Mouse (Mus musculus): ENCODE results near the gene Prkci. TPM values are rescaled to one million over a fixed set of nuclear protein-coding genes. Genes with fewer than 3 reads are reported as not detected.

Gene Prkci
- 10 to 100 TPM; 62.9 to 67.3 TPM for total RNA-seq (2021)

DNA sequence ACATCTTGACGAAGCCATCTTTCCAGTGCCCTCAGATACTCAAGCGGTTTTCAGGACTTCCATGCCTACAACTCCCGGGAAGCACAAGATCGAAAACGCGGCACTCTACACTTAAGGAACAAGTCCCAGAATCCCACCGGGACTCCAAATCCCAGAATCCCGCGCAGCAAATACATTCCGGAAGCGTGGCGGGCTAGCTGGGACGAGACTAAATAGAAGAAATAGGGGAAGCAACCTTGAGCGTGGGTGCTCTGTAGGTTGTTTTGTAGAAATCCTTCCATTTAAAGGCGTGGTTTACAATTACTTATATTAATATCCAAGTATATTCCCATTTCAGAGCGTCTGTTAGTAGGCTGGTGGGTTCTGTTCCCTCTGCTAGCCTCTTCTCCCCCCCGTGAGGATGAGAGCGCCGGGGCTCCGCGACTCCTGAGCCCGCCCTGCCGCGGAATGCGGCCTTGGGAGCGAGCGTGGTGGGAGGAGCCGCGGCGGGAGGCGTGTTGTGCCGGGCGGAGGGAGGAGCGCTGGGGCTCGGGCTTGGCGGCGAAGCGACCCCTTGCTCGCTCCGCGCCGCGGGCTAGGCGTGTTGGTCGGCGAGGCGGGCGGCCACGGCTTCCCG lies at the start of gene Prkci:
Prkci (plus strand) TSS at position 465 of the 616 bp plus-strand sequence.
- peak; percentile 91 to 94 for DNase-seq

GRCm38 (mm10) chr3:30951652-30952051 lies 43.9 kb upstream of the Prkci start:
- DNase-seq, result no peak

DNA sequence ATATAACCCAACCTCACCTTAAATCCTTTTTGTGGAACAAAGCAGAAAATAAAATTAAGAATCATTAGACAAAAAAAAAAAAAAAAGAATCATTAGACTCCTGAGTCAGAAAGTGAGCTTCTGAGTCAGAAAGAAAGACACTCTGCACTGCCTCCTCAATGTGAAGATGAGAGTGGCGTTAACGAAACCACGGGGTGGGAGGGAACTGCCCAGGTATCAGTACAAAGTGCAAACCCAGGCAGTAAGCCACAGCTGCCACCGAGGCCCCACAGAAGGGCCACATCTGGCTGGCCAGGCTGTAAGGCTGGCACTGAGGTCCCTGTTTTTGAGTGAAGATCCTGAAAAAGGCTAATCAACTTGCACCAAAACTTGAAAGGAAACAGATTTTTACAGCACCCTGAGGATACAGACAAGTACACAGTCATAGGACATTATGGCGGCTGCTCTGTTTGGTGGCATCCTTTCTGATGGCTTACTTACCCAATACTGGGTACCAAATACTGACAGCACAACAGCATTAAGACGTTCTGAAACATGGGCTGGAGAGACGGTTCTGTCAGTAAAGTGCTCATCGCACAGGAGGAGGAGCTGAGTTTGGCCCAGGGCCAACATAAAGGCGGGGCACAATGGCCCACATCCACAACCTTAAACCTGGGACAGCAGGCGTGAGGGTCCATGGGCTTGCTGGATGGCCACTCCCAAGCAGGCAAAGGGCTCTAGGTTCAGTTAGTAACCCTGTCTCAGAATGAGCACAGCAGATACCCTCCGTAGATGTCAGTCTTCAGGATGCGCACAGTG lies 43.1 kb upstream of the Prkci start:
- DNase-seq, result no peak

- no peak for DNase-seq
These were observed 39.2 kb upstream of the Prkci start for GRCm38 (mm10) chr3:30956327-30956726.

- DNase-seq, result no peak
These were observed 36.8 kb upstream of the Prkci start for GRCm38 (mm10) chr3:30958709-30959108.

GRCm38 (mm10) chr3:30959868-30960831 lies 35.4 kb upstream of the Prkci start:
- DNase-seq, result no peak

DNA sequence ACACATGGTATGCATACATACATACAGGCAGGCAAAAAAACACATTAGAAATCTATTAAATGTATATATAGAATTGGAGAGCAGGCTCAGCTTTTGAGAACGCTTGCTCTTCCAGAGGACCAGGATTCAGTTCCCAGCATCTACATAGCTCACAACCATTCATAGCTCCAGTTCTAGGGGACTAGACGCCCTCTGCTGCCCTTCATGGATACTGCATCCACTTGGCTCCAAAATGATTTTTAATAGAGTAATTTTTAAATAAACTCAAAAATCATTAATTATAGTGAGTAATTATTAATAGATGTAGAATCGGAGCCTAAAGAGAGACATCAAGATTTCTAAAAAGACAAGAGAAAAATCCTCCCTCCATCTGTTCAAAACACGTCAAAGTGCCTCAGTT lies 32.4 kb upstream of the Prkci start:
- DNase-seq, result no peak

DNA sequence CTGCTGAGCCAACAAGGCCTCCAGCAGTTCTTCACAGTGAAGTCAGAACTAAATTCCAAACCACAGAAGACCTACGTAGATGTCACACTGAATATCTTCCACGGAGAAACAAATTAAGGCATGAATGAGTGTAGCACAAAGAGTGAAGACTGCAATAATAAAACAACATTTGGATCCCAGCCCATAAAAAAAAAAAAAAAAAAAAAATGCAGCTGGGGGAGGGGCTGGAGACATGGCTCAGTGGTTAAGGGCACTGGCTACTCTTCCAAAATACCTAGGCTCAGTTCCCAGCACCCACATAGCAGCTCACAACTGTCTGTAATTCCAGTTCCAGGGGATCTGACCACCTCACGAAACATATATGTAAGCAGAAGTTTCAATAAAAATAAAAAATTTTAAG lies 31.3 kb upstream of the Prkci start:
- no peak for DNase-seq

- DNase-seq, result no peak
These were observed 29.9 kb upstream of the Prkci start for GRCm38 (mm10) chr3:30965644-30966043.

DNA sequence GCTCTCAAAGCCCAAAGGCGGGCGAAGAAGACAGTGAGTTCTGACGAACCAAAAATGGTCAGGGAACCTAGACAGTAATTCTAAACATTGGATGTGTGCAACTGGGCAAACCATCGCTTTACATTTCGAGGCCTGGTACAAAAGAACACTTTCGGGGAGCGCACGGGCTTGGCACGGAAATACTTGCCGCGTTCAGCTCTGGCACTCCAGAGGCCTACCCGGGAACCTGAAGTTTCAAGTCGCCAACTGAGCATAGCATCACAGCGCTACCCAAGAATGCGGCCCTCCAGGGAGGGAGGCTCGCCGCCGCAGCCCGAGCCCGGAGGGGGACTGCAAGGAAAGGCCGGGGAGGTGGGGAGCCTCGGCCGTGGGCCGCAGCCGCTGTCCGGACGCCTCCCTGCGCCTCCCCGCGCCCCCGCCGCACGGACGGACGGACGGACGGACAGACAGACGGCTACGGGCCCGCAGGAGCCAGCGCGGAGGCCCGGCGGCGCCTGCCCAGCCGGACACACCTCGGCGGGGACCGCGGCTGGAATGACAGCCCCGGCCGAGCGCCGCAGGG lies 26.9 kb upstream of the Prkci start:
- peak; percentile 45 to 51 for DNase-seq

DNA sequence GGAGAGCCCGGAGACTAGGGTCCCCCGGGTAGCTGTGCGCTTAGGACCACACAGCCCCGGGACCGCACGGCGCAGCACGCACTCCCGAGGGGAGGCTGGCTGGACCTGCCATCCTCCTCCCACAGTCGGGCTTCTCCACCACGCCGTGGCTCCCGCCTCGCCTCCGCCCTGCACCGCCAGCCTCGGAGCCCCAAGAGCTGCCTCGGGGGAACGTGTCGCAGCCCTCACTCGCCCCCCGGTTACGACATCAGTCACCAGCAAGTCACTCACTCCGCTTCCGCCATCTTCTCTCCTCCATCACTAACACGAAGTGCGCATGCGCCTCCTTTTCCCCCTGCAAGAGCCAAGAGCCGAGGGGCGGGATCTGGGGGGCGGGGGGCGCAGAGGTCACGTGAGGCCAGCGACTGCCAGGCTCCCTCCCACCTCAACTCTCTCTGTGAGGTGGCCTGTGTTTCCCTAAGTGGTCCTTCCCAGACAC lies 26.4 kb upstream of the Prkci start, which contains the start of gene Phc3:
Phc3 (minus strand) TSS at position 312 of the 478 bp plus-strand sequence.
- DNase-seq, result peak; percentile 91 to 92

- peak in 1 of 2 experiments; percentile 34 for DNase-seq
These were observed 20.3 kb upstream of the Prkci start for GRCm38 (mm10) chr3:30975102-30975754.

DNA sequence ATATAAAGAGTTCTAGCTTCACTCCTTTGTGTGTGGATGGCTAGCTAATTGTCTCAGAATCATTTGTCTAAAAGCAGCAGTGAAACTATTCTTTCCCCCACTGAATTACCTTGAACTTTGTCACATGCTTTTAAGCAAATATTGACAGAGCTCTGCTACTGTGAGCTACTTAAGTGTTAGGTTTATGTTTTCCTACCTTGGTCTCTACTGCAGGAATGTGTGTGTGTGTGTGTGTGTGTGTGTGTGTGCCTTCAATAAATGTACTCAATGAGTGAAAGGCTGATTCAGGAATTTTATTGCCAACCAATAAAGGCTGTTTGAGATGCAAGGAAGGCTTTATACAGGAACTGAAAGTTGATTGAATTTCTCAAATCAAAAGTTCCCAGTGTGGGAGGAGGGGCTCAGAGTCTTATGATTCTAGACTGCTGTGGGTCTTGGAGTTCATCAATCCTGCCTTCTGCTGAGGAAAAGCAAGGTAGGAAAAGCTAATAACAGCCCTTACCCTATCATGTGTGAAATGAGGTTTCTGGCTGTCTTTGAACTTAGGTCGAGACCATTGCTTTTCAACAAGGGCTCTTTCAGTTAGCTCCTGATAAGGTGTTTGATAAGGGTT lies 18.4 kb upstream of the Prkci start:
- DNase-seq, result no peak

DNA sequence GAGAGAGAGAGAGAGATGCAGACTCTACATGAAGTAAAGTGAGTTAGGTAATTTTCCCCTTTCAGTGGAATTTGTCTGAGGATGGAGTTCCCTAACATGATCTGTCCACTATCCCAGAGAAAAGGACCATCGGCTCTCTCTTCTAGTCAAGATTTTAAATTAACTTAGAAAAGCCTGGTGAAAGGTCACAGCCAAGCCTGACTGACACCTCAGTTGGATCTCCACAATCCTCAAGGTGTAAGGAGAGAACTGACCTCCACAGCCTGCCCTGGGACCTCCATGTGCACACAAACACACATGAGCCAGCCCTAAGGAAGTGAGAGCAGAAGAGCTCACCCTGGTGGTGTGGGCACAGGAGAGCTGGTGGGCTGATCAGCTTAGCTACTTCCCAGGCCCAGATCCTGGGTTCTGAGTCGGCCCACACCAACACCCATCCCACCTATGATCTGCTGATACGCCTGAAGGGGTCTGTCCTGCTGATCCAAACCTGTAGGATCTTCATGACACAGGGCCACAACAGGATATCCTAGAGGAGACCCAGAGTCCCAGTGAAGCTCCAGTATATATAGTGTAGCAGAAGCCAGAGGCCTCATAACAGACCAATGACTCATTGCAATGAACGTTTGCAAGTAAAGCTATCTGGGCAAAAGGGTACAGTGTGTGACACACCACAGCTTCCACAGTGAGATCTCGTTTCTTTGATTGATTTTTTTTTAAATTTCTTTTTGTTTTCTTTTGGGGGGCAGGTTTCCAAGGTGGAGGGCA lies 13.7 kb upstream of the Prkci start:
- DNase-seq, result no peak

DNA sequence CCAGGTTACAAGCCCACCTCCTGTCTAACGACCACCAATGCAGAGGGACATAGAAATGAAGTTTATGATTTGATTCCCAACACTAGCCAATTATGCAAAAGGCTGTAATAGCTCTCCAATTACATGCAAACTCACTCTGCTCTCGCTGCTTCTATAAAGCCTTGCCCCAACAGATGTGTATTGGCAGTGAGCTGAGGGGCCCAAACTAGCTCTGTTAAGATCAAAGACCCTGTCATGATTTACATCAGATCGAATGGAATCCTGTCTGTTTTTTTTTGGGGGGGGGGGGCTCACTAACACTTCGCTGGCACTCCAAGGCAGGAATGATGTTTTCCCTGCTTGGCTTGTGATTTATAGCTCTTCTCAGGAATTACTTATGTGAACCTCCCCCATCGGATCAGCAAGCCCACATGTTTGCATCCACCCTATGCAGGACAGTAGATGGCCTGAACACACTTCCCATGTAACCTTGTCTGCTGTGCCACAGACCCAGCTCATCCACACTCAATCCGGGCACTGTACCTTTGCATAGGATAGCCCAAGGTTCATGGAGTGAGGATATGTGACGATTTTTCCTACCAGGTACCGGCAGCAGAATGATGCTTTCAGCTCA lies 12.5 kb upstream of the Prkci start:
- no peak for DNase-seq

- no peak for DNase-seq
These were observed 7.9 kb upstream of the Prkci start for GRCm38 (mm10) chr3:30987396-30988318.

- DNase-seq, result no peak
These were observed 3.4 kb upstream of the Prkci start for GRCm38 (mm10) chr3:30992161-30992560.

DNA sequence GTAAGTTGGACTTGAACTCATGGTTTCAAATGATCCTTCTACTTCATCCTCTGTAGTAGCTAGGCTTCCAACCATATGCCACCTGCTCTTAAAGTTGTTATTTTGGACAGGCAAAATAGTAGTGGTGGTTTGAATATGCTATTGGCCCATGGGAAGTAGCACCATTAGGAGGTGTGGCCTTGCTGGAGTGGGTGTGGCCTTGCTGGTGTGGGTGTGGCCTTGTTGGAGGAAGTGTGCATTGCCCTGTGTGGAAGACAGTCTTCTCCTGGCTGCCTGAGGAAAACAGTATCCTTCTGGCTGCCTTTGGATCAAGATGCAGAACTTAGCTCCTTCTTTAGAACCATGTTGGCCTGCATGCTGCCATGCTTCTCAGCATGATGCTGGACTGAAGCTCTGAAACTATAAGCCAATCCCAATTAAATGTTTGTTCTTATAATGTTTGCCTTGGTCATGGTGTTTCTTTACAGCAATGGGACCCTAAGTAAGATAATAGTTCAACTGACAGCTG lies 2.4 kb upstream of the Prkci start:
- DNase-seq, result no peak

- no peak for DNase-seq
These were observed 688 bp upstream of the Prkci start for GRCm38 (mm10) chr3:30994859-30995258.

All from layer of hippocampus, postnatal 36 days (tissue).